In the genomic region with DNA sequence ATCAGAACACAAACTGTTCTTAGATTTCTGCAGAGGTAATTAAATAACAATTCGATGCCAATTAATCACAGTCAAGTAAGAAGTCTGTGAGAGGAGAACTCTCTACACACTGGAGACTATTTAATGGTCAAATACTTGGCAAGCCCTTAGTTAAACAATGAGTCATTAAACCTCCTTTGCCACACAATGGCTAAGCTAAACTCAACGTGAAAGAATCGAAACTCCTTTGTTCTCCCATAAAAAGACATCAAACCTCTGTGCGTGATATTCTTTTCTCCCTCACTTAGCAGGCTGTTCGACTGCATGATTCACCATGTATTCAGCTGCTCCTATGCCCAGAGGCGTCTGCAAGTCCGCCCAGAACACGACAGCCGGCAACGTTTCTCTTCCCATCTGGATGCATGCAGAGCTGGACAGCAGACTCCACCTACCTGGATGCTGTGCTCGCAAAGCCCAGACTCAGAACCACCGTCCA, we compare ENCODE assay signal across 8 mouse cellular contexts.
DNase-seq lines count a peak whose midpoint lies in the region; ATAC-seq lines count a peak whose summit lies in the region.

No protein-coding gene starts in this region.

- WGBS in heart, embryonic 11.5 days (ENCODE audit: insufficient replicate concordance), result 73% methylated on average over 12 of the region's 12 CpGs
- 35% methylated on average over 12 of the region's 12 CpGs for WGBS in embryonic facial prominence, embryonic 15.5 days
- WGBS in midbrain, embryonic 12.5 days, result 26% methylated on average over 12 of the region's 12 CpGs

- H3K4me2 ChIP-seq in heart, embryonic 11.5 days, result no peak overlapping the region
- no peak overlapping the region for H3K4me2 ChIP-seq in embryonic facial prominence, embryonic 15.5 days (replicated peaks)
- no peak overlapping the region for H3K4me2 ChIP-seq in midbrain, embryonic 12.5 days (replicated peaks)

- no peak overlapping the region for H3K4me3 ChIP-seq in heart, embryonic 11.5 days (ENCODE audit: low read depth, low read length)
- H3K4me3 ChIP-seq in embryonic facial prominence, embryonic 15.5 days (replicated peaks), result no peak overlapping the region
- no peak overlapping the region for H3K4me3 ChIP-seq in midbrain, embryonic 12.5 days

- 0 out of 2 replicates have a peak, but pooled peaks cover 2% of the 10 kb centered on the region for H3K27me3 ChIP-seq in heart, embryonic 11.5 days (ENCODE audit: control insufficient read depth, insufficient read depth, low read length)
- no peaks in the 10 kb centered on the region for H3K27me3 ChIP-seq in embryonic facial prominence, embryonic 15.5 days
- peaks cover 4% of the 10 kb centered on the region; the same call in 1 of the 2 replicates for H3K27me3 ChIP-seq in midbrain, embryonic 12.5 days

- H3K9ac ChIP-seq in heart, embryonic 11.5 days (ENCODE audit: low read depth, low read length), result no peak overlapping the region
- no peak overlapping the region for H3K9ac ChIP-seq in embryonic facial prominence, embryonic 15.5 days
- H3K9ac ChIP-seq in midbrain, embryonic 12.5 days (replicated peaks), result no peak overlapping the region

- ATAC-seq in heart, embryonic 11.5 days (replicated peaks; ENCODE audit: insufficient number of reproducible peaks, low FRiP score, low TSS enrichment), result no peak
- no peak; the same call in 1 of the 2 replicates for ATAC-seq in embryonic facial prominence, embryonic 15.5 days (ENCODE audit: insufficient number of reproducible peaks, low FRiP score, low TSS enrichment, low read depth)
- peak; percentile 73 for ATAC-seq in midbrain, embryonic 12.5 days (ENCODE audit: low FRiP score, low read depth)
- no peak for ATAC-seq in megakaryocyte progenitor cell, adult 5-6 weeks (replicated peaks; ENCODE audit: poor library complexity)

- no peaks in the 10 kb centered on the region for H3K4me1 ChIP-seq in heart, embryonic 11.5 days (ENCODE audit: control insufficient read depth, insufficient read depth, low read length)
- H3K4me1 ChIP-seq in embryonic facial prominence, embryonic 15.5 days, result peaks cover 4% of the 10 kb centered on the region; the same call in 1 of the 2 replicates
- peaks cover 14% of the 10 kb centered on the region for H3K4me1 ChIP-seq in midbrain, embryonic 12.5 days

- H3K36me3 ChIP-seq in heart, embryonic 11.5 days (ENCODE audit: control insufficient read depth, insufficient read depth, low read length), result no peaks in the 10 kb centered on the region
- H3K36me3 ChIP-seq in embryonic facial prominence, embryonic 15.5 days, result no peaks in the 10 kb centered on the region
- H3K36me3 ChIP-seq in midbrain, embryonic 12.5 days, result no peaks in the 10 kb centered on the region

- no peaks in the 10 kb centered on the region for H3K9me3 ChIP-seq in heart, embryonic 11.5 days (replicated peaks; ENCODE audit: control insufficient read depth, low read length)
- H3K9me3 ChIP-seq in embryonic facial prominence, embryonic 15.5 days (replicated peaks), result no peaks in the 10 kb centered on the region
- H3K9me3 ChIP-seq in midbrain, embryonic 12.5 days, result no peaks in the 10 kb centered on the region

- no peak overlapping the region for H3K27ac ChIP-seq in heart, embryonic 11.5 days (ENCODE audit: low read depth, low read length)
- 0 out of 2 replicates have a peak overlapping the region, but pooled peaks have one; percentile 7 for H3K27ac ChIP-seq in embryonic facial prominence, embryonic 15.5 days (replicated peaks)
- 0 out of 2 replicates have a peak overlapping the region, but pooled peaks have one; percentile 15 for H3K27ac ChIP-seq in midbrain, embryonic 12.5 days (replicated peaks)

- DNase-seq in heart, adult 11 months, result peak; percentile 86
- DNase-seq in layer of hippocampus, adult 18-20 months (ENCODE audit: low spot score in 2 of 2), result peak; percentile 50 to 54
- DNase-seq in thymus, postnatal 4 days, result no peak
- DNase-seq in heart, postnatal 4 days, result no peak

Comparison
In these comparisons a context has a peak if more than half of its experiments do, and no peak if none do; other contexts are left out.
1. DNase-seq: peak in heart, adult 11 months (single experiment) and layer of hippocampus, adult 18-20 months (2 of 2); none in thymus, postnatal 4 days (single experiment) and heart, postnatal 4 days (single experiment).